Mouse (Mus musculus): ENCODE measurements around the gene Desi1. TPM values are rescaled to one million over a fixed set of nuclear protein-coding genes. Genes with fewer than 3 reads are reported as not detected.

The Desi1 gene
- polyA plus RNA-seq (2011; ENCODE audit: insufficient read depth, insufficient read length, low replicate concordance, missing spikeins), result 12.5 and 22.7 TPM in 2 replicates

GRCm38 (mm10) chr15:82033762-82034161, at the start of gene Desi1:
Gene Desi1 (minus strand): TSS chr15:82033862.
- WGBS, result 91% methylated on average over 4 of the region's 4 CpGs
- no peak within 1 kb of the TSS for H3K4me3 ChIP-seq (replicated peaks; ENCODE audit: control insufficient read depth, low read depth, low read length)
- TF ChIP-seq CTCF (IDR thresholded peaks at IDR 0.05; ENCODE audit: control insufficient read depth, insufficient read depth, low read length) (no peak), POLR2A (IDR thresholded peaks at IDR 0.05; ENCODE audit: borderline replicate concordance, control insufficient read depth, low read depth, low read length) (no peak)
- H3K4me1 ChIP-seq (ENCODE audit: control insufficient read depth, insufficient read depth, low read length), result no peaks in the 10 kb centered on the region; the same call in 1 of the 2 replicates
- H3K27ac ChIP-seq (ENCODE audit: control insufficient read depth, insufficient read depth, low read depth, low read length, poor library complexity), result no peak within 1 kb of the TSS

GRCm38 (mm10) chr15:82081161-82081560, 47.5 kb upstream of the Desi1 start:
- 23% methylated on average over 7 of the region's 7 CpGs for WGBS

GRCm38 (mm10) chr15:82079883-82080282, 46.2 kb upstream of the Desi1 start:
- no peak overlapping the region for H3K4me3 ChIP-seq (replicated peaks; ENCODE audit: control insufficient read depth, low read depth, low read length)
- no peaks in the 10 kb centered on the region for H3K4me1 ChIP-seq (ENCODE audit: control insufficient read depth, insufficient read depth, low read length)
- 54% methylated on average over 10 of the region's 10 CpGs for WGBS
- H3K27ac ChIP-seq (ENCODE audit: control insufficient read depth, insufficient read depth, low read depth, low read length, poor library complexity), result no peak overlapping the region
- TF ChIP-seq POLR2A (IDR thresholded peaks at IDR 0.05; ENCODE audit: borderline replicate concordance, control insufficient read depth, low read depth, low read length), result no peak
- no peak for TF ChIP-seq CTCF (IDR thresholded peaks at IDR 0.05; ENCODE audit: control insufficient read depth, insufficient read depth, low read length)

More at GRCm38 (mm10) chr15:82081161-82081560, 47.5 kb upstream of the Desi1 start:
- Histone ChIP-seq H3K4me3 (replicated peaks; ENCODE audit: control insufficient read depth, low read depth, low read length) (no peak overlapping the region), H3K27ac (ENCODE audit: control insufficient read depth, insufficient read depth, low read depth, low read length, poor library complexity) (no peak overlapping the region), H3K4me1 (ENCODE audit: control insufficient read depth, insufficient read depth, low read length) (no peaks in the 10 kb centered on the region)
- TF ChIP-seq CTCF (IDR thresholded peaks at IDR 0.05; ENCODE audit: control insufficient read depth, insufficient read depth, low read length) (peak; percentile 54), POLR2A (IDR thresholded peaks at IDR 0.05; ENCODE audit: borderline replicate concordance, control insufficient read depth, low read depth, low read length) (no peak)

- 64% methylated on average over 7 of the region's 7 CpGs for WGBS
- Histone ChIP-seq H3K27ac (ENCODE audit: control insufficient read depth, insufficient read depth, low read depth, low read length, poor library complexity) (no peak overlapping the region), H3K4me1 (ENCODE audit: control insufficient read depth, insufficient read depth, low read length) (no peaks in the 10 kb centered on the region), H3K4me3 (replicated peaks; ENCODE audit: control insufficient read depth, low read depth, low read length) (no peak overlapping the region)
- TF ChIP-seq POLR2A (IDR thresholded peaks at IDR 0.05; ENCODE audit: borderline replicate concordance, control insufficient read depth, low read depth, low read length), result no peak
- no peak for TF ChIP-seq CTCF (IDR thresholded peaks at IDR 0.05; ENCODE audit: control insufficient read depth, insufficient read depth, low read length)
These were observed 39.8 kb upstream of the Desi1 start for GRCm38 (mm10) chr15:82073490-82073889.

- WGBS, result 88% methylated on average over 26 of the region's 26 CpGs
- Histone ChIP-seq H3K27ac (ENCODE audit: control insufficient read depth, insufficient read depth, low read depth, low read length, poor library complexity) (no peak overlapping the region), H3K4me3 (replicated peaks; ENCODE audit: control insufficient read depth, low read depth, low read length) (no peak overlapping the region), H3K4me1 (ENCODE audit: control insufficient read depth, insufficient read depth, low read length) (no peaks in the 10 kb centered on the region)
- TF ChIP-seq CTCF (IDR thresholded peaks at IDR 0.05; ENCODE audit: control insufficient read depth, insufficient read depth, low read length) (no peak), POLR2A (IDR thresholded peaks at IDR 0.05; ENCODE audit: borderline replicate concordance, control insufficient read depth, low read depth, low read length) (no peak)
These were observed 38.3 kb upstream of the Desi1 start for GRCm38 (mm10) chr15:82071816-82072469.

- no peak within 1 kb of the TSS for H3K4me3 ChIP-seq (replicated peaks; ENCODE audit: control insufficient read depth, low read depth, low read length)
- 32% methylated on average over 40 of the region's 40 CpGs for WGBS
- TF ChIP-seq CTCF (IDR thresholded peaks at IDR 0.05; ENCODE audit: control insufficient read depth, insufficient read depth, low read length) (no peak), POLR2A (IDR thresholded peaks at IDR 0.05; ENCODE audit: borderline replicate concordance, control insufficient read depth, low read depth, low read length) (no peak)
- H3K27ac ChIP-seq (ENCODE audit: control insufficient read depth, insufficient read depth, low read depth, low read length, poor library complexity), result no peak within 1 kb of the TSS
- H3K4me1 ChIP-seq (ENCODE audit: control insufficient read depth, insufficient read depth, low read length), result no peaks in the 10 kb centered on the region
These were observed 36.2 kb upstream of the Desi1 start, which contains the start of gene Mei1 for GRCm38 (mm10) chr15:82069898-82070297. Gene Mei1 (plus strand): TSS chr15:82069996.

GRCm38 (mm10) chr15:82065511-82065910, 31.8 kb upstream of the Desi1 start:
- Histone ChIP-seq H3K4me1 (ENCODE audit: control insufficient read depth, insufficient read depth, low read length) (no peaks in the 10 kb centered on the region), H3K4me3 (replicated peaks; ENCODE audit: control insufficient read depth, low read depth, low read length) (no peak overlapping the region), H3K27ac (ENCODE audit: control insufficient read depth, insufficient read depth, low read depth, low read length, poor library complexity) (no peak overlapping the region)
- TF ChIP-seq POLR2A (IDR thresholded peaks at IDR 0.05; ENCODE audit: borderline replicate concordance, control insufficient read depth, low read depth, low read length), result no peak
- TF ChIP-seq CTCF (IDR thresholded peaks at IDR 0.05; ENCODE audit: control insufficient read depth, insufficient read depth, low read length), result peak; percentile 59
- WGBS, result 15% methylated on average over 7 of the region's 7 CpGs

- no peak overlapping the region for H3K4me3 ChIP-seq (replicated peaks; ENCODE audit: control insufficient read depth, low read depth, low read length)
- WGBS, result 63% methylated on average over 14 of the region's 14 CpGs
- TF ChIP-seq CTCF (IDR thresholded peaks at IDR 0.05; ENCODE audit: control insufficient read depth, insufficient read depth, low read length) (no peak), POLR2A (IDR thresholded peaks at IDR 0.05; ENCODE audit: borderline replicate concordance, control insufficient read depth, low read depth, low read length) (no peak)
These were observed 30.2 kb upstream of the Desi1 start for GRCm38 (mm10) chr15:82063909-82064308.

More at GRCm38 (mm10) chr15:82063909-82064308, 30.2 kb upstream of the Desi1 start:
- no peak overlapping the region for H3K27ac ChIP-seq (ENCODE audit: control insufficient read depth, insufficient read depth, low read depth, low read length, poor library complexity)
- no peaks in the 10 kb centered on the region for H3K4me1 ChIP-seq (ENCODE audit: control insufficient read depth, insufficient read depth, low read length)

Data from bone marrow, adult 2 months (tissue).